Mouse (Mus musculus): ENCODE results near the gene Nxpe5.

GRCm38 (mm10) chr5:138279585-138280424 lies 54.1 kb downstream of the Nxpe5 start, which contains the start of the genes Gm43720, Gpc2 and Stag3:
- TF ChIP-seq CTCF (IDR thresholded peaks at IDR 0.05; ENCODE audit: low read depth) (no peak), EP300 (IDR thresholded peaks at IDR 0.05; ENCODE audit: low read depth) (peak; percentile 50; the same call in 1 of the 2 replicates)

All from liver, embryonic 14.5 days (tissue).